Mouse (Mus musculus): Measurements from ENCODE around the gene Slc44a3. TPM values are rescaled to one million over a fixed set of nuclear protein-coding genes. Genes with fewer than 3 reads are reported as not detected.
A peak's percentile ranks its signal among the peaks of the same experiment; 100 is the strongest.
"Not testable (repeated sequence)": the region's sequence is repeated elsewhere in the genome, so short reads cannot be mapped to it uniquely, and the experiment has no call there.

Slc44a3 gene
- polyA plus RNA-seq, 1 experiment = 23.2 TPM

DNA sequence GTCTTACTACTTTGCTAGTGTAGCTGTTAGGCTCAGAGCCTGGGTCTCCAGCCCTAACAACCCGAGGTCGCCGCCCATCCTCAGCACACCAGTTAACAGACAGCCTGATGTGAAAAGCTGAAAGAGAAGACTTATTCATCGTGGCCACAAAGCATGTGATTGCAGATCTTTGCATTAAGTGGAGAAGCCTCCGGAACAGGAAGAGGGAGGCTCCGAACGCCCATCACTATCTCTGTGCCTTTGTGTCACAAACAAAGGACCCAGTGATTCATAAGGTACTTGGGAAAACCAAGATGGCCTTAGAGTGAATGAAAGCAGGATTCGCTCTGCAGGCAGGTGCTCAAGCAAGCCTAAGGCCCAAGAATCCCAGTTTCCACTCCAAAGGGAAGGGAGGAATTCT is 26.7 kb upstream of the Slc44a3 start:
- Histone ChIP-seq H3K4me1 (ENCODE audit: control insufficient read depth, insufficient read depth, low read length) (peaks cover 7% of the 10 kb centered on the region; the same call in 1 of the 2 replicates), H3K4me3 (replicated peaks; ENCODE audit: extremely low read depth, low read depth, low read length) (no peak overlapping the region)
- WGBS = 83% methylated on average over 8 of the region's 8 CpGs
- DNase-seq = no peak
- TF ChIP-seq CTCF (IDR thresholded peaks at IDR 0.05; ENCODE audit: insufficient read depth, low read length) = no peak
- TF ChIP-seq POLR2A (IDR thresholded peaks at IDR 0.05; ENCODE audit: borderline replicate concordance, extremely low read depth, low read depth, low read length) = no peak

DNA sequence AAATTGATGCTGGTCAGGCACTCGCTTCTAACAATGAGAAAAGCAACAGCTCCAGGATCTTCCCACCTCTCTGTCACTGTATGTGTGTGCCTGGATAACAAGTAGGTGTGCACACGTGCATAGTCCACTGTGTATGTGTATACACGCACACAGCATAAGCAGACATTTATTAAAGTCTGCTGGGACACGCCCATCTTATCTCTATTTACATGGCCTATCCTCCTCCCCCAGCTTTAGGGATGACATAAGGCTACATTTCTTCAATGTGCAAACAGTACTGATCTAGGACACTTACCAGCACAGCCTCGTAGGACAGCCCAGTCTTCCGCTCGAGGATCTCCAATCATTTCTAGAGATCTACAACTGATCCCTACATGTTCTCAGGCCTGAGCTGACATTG is 24.1 kb upstream of the Slc44a3 start:
- Histone ChIP-seq H3K4me3 (replicated peaks; ENCODE audit: extremely low read depth, low read depth, low read length) (no peak overlapping the region), H3K4me1 (ENCODE audit: control insufficient read depth, insufficient read depth, low read length) (peaks cover 11% of the 10 kb centered on the region)
- 49% methylated on average over 7 of the region's 7 CpGs for WGBS
- no peak for TF ChIP-seq CTCF (IDR thresholded peaks at IDR 0.05; ENCODE audit: insufficient read depth, low read length)
- no peak for TF ChIP-seq POLR2A (IDR thresholded peaks at IDR 0.05; ENCODE audit: borderline replicate concordance, extremely low read depth, low read depth, low read length)
- DNase-seq = no peak

DNA sequence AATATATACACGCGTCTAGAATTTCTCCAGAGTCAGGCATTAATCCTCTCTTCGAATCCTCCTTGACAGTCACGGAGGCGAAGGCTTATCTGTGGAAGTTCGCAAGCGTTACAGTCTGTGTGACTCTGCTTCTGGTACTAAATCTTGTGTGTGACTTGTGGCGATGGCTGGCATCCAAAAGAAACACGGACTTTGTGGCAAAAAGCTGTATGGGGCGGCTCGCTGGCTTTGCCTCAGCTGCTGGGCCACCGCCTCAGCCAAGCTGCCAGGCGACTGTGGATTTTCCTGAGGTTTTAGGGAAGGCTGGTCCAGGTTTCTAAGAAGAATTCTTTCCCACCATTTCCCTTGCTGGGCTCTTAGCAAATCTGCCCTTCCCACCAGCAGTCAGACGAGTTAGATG is 21.1 kb upstream of the Slc44a3 start:
- DNase-seq = no peak
- no peak for TF ChIP-seq CTCF (IDR thresholded peaks at IDR 0.05; ENCODE audit: insufficient read depth, low read length)
- H3K4me3 ChIP-seq (replicated peaks; ENCODE audit: extremely low read depth, low read depth, low read length) = no peak overlapping the region
- H3K4me1 ChIP-seq (ENCODE audit: control insufficient read depth, insufficient read depth, low read length) = peaks cover 7% of the 10 kb centered on the region
- WGBS = 48% methylated on average over 14 of the region's 14 CpGs

GRCm38 (mm10) chr3:121552723-121553122 is 20.5 kb upstream of the Slc44a3 start:
- 49% methylated on average over 11 of the region's 11 CpGs for WGBS
- Histone ChIP-seq H3K4me1 (ENCODE audit: control insufficient read depth, insufficient read depth, low read length) (peaks cover 10% of the 10 kb centered on the region), H3K4me3 (replicated peaks; ENCODE audit: extremely low read depth, low read depth, low read length) (no peak overlapping the region)
- no peak for DNase-seq
- TF ChIP-seq POLR2A (IDR thresholded peaks at IDR 0.05; ENCODE audit: borderline replicate concordance, extremely low read depth, low read depth, low read length) (no peak), CTCF (IDR thresholded peaks at IDR 0.05; ENCODE audit: insufficient read depth, low read length) (no peak)

DNA sequence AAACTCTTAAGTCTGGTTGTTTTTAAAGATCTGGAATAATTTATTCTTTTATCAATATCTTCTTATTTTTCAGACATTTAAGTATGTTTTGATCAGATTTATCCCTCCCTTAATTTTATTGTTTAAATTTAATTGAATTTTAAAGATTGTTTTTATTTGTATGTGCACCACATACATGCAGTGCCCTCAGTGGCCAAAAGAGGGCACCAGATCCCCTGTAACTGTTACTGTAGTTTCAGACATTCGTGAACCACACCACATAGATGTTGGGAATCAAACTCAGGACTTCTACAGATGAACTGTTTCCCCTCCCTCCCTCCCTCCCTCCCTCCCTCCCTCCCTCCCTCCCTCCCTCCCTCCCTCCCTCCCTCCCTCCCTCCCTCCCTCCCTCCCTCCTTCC is 18.2 kb upstream of the Slc44a3 start:
- DNase-seq = no peak
- WGBS = 12% methylated on average over 1 of the region's 1 CpGs
- H3K4me3 ChIP-seq (replicated peaks; ENCODE audit: extremely low read depth, low read depth, low read length) = no peak overlapping the region
- H3K4me1 ChIP-seq (ENCODE audit: control insufficient read depth, insufficient read depth, low read length) = peaks cover 7% of the 10 kb centered on the region
- TF ChIP-seq CTCF (IDR thresholded peaks at IDR 0.05; ENCODE audit: insufficient read depth, low read length) = peak; percentile 47
- TF ChIP-seq POLR2A (IDR thresholded peaks at IDR 0.05; ENCODE audit: borderline replicate concordance, extremely low read depth, low read depth, low read length) = no peak

GRCm38 (mm10) chr3:121547851-121548624 is 15.8 kb upstream of the Slc44a3 start:
- H3K4me3 ChIP-seq (replicated peaks; ENCODE audit: extremely low read depth, low read depth, low read length) = peak overlapping the region; percentile 19
- WGBS = 23% methylated on average over 15 of the region's 15 CpGs
- peaks cover 3% of the 10 kb centered on the region for H3K4me1 ChIP-seq (ENCODE audit: control insufficient read depth, insufficient read depth, low read length)
- TF ChIP-seq POLR2A (IDR thresholded peaks at IDR 0.05; ENCODE audit: borderline replicate concordance, extremely low read depth, low read depth, low read length) (no peak), CTCF (IDR thresholded peaks at IDR 0.05; ENCODE audit: insufficient read depth, low read length) (no peak)
- DNase-seq = no peak

DNA sequence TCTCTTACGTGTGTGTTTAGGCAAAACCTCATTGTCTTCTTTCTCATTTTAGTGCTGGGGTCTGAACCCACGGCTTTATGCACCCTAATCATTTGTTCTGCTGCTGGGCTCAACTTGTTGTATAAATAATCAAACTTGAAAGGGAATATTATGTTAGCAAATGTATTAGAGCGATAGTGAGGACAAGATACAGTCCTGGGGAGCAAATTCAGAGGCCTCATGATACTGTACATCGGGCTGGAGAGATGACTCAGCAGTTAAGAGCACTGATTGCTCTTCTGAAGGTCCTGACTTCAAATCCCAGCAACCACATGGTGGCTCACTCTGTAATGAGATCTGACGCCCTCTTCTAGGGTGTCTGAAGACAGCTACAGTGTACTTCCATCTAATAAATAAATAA is 8.4 kb upstream of the Slc44a3 start:
- WGBS = 63% methylated on average over 5 of the region's 5 CpGs
- TF ChIP-seq POLR2A (IDR thresholded peaks at IDR 0.05; ENCODE audit: borderline replicate concordance, extremely low read depth, low read depth, low read length) (no peak), CTCF (IDR thresholded peaks at IDR 0.05; ENCODE audit: insufficient read depth, low read length) (no peak)
- DNase-seq = no peak
- Histone ChIP-seq H3K4me1 (ENCODE audit: control insufficient read depth, insufficient read depth, low read length) (peaks cover 4% of the 10 kb centered on the region; the same call in 1 of the 2 replicates), H3K4me3 (replicated peaks; ENCODE audit: extremely low read depth, low read depth, low read length) (no peak overlapping the region)

- H3K4me1 ChIP-seq (ENCODE audit: control insufficient read depth, insufficient read depth, low read length) = peaks cover 4% of the 10 kb centered on the region; the same call in 1 of the 2 replicates
- 18% methylated on average over 8 of the region's 8 CpGs for WGBS
- no peak for TF ChIP-seq POLR2A (IDR thresholded peaks at IDR 0.05; ENCODE audit: borderline replicate concordance, extremely low read depth, low read depth, low read length)
- TF ChIP-seq CTCF (IDR thresholded peaks at IDR 0.05; ENCODE audit: insufficient read depth, low read length) = peak; percentile 5; the same call in 1 of the 2 replicates
- DNase-seq = no peak
- H3K4me3 ChIP-seq (replicated peaks; ENCODE audit: extremely low read depth, low read depth, low read length) = no peak overlapping the region
Measured at GRCm38 (mm10) chr3:121539871-121540431, 7.7 kb upstream of the Slc44a3 start.

DNA sequence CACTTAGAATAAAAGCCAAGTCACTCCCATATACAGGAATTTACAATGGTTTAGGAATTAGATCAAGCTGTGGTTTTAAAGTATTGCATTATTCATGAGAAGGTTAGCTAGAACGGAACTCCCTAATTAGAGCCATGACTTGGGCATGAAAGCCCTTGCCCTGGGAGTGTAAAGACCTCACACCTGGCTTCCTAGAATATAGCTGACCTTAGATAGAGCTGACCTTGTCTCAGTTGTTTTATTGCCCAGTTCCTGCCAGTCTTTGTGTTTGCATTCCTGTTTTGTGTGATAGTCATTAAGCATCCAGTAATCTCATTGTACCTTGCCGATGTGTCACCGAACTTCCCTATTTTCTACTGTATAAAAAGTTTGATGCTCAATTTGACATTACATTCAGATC is 6.6 kb upstream of the Slc44a3 start:
- not testable (repeated sequence) for DNase-seq

DNA sequence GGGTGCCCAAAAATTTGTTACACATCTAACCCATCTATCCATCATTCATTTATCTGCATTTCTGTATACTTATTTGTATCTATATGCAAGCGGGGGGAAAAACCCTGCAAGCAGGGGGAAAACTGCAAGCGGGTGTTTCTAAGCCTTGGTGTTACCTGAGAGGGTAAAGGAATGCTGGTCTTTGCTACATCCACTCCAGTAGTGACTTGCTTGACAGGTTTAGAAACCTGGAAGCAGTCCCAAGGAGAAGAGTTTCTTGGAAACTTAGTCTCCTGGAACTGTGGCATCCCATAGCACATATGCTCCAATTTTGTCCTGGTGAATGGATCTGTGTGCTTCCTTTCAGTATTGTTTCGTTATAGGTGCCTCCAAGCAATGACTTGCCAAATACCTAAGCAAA is 5.8 kb upstream of the Slc44a3 start:
- no peak for DNase-seq
- Histone ChIP-seq H3K4me3 (replicated peaks; ENCODE audit: extremely low read depth, low read depth, low read length) (no peak overlapping the region), H3K4me1 (ENCODE audit: control insufficient read depth, insufficient read depth, low read length) (peaks cover 4% of the 10 kb centered on the region; the same call in 1 of the 2 replicates)
- TF ChIP-seq CTCF (IDR thresholded peaks at IDR 0.05; ENCODE audit: insufficient read depth, low read length) (no peak), POLR2A (IDR thresholded peaks at IDR 0.05; ENCODE audit: borderline replicate concordance, extremely low read depth, low read depth, low read length) (no peak)
- 78% methylated on average over 3 of the region's 3 CpGs for whole genome bisulfite sequencing

More for the DNA sequence above, 6.6 kb upstream of the Slc44a3 start:
- not testable (repeated sequence) for H3K4me1 ChIP-seq (ENCODE audit: control insufficient read depth, insufficient read depth, low read length); H3K4me3 ChIP-seq (replicated peaks; ENCODE audit: extremely low read depth, low read depth, low read length)
- WGBS = 82% methylated on average over 3 of the region's 3 CpGs

Measured in lung, adult 2 months (tissue).